Mouse (Mus musculus): Measurements from ENCODE around the gene Specc1l. TPM values are rescaled to one million over a fixed set of nuclear protein-coding genes. Genes with fewer than 3 reads are reported as not detected.

Specc1l gene
- 45.8 TPM for polyA plus RNA-seq (2021)

DNA sequence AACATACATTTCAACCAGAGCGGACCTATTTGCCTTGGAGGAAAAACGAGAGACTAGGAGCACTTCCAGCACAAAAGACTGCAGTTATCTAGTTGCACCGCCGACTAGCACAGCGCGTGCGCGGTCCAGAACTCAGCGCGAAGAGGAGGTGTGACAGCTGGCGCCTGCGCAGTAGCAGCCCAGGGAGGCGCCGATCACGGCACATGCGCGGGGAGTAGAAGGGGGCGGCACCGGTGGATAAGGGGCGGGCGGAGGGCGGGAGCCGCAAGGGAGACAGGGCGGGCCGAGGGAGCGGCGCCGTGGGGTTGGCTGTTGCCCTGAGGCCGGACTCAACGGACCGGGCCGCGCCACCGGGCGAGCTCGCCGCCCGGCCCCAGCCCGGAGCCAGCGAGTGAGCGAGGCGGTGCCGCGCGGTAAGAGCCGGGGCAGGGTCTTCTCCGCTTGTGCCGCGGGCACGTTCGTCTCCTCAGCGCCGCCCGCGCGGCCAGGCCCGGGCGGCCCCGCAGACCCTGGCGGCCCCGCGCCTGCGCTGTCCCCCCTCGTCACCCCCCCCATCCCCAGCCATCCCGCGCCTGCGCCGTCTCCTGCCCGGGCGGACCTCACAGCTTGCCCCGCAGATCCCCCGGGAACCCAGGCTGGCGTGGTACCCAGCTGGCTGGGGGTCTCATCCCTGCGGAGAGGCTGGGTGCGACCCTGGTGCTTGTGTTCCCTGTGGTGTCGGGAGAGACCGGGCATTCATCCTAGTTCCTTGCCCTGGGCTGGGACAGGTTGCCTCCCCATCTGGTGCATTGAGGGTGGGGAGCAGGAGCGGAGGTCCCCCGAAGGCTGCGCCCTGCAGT lies at the start of gene Specc1l:
Specc1l (plus strand) TSS at position 267 of the 839 bp plus-strand sequence.
- no peak for TF ChIP-seq CTCF (IDR thresholded peaks at IDR 0.05)
- CTCF ChIA-PET: interaction anchor here (1.3 to 1.9 kb wide), 4 partner anchors 9 to 43 kb away, joined by 3 to 5 read pairs (median 4); no protein-coding TSS in a partner anchor
- DNase-seq (ENCODE audit: low read depth, low spot score) (peak; percentile 51), ATAC-seq (peak; percentile 98)
- no peaks in the 10 kb centered on the region for H3K27me3 ChIP-seq
- POLR2A ChIA-PET: interaction anchor here (1.0 to 1.1 kb wide), 2 partner anchors 12 to 39 kb away, joined by 4 to 5 read pairs; no protein-coding TSS in a partner anchor
- in situ Hi-C loops (cut with MboI; ENCODE audit: low pct_unique_long_range_greater_than_20kb): loop anchor here (5.0 kb wide), 1 partner anchor 40 kb away; no protein-coding TSS in a partner anchor

DNA sequence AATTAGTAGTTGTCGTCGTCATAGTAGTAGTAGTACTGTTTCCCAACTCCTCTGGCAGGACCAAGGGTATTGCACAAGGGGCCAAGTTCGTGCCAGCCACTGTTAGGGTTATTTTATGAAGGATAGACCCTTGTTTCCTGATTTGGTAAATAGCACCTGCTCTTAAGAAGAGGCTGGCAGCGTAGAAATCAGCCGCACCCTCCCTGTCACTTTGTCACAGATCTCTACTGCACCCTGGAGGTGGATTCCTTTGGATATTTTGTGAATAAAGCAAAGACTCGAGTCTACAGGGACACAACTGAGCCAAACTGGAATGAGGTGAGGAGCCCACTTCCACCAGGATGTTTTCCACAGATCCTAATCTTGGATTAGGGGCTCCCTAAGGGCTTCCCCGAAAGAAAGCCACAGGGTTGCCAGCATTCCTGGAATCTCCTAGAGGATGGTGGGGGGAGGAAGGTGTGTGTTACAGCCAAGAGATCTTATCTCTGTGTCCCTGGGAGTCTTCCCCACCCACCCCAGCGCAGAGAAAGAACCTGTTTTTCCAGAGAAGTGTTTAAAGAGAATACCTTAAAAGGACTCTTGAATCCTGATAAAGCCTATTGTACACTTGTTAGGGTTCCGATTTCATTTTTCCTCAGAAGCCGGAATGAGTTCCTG lies 45.9 kb upstream of the Specc1l start:
- ATAC-seq (no peak), DNase-seq (ENCODE audit: low read depth, low spot score) (no peak)
- H3K27me3 ChIP-seq: no peaks in the 10 kb centered on the region
- no peak for TF ChIP-seq CTCF (IDR thresholded peaks at IDR 0.05)
- in situ Hi-C loops (cut with MboI; ENCODE audit: low pct_unique_long_range_greater_than_20kb): no loop called here
- CTCF ChIA-PET: no interaction called here
- POLR2A ChIA-PET: no interaction called here

DNA sequence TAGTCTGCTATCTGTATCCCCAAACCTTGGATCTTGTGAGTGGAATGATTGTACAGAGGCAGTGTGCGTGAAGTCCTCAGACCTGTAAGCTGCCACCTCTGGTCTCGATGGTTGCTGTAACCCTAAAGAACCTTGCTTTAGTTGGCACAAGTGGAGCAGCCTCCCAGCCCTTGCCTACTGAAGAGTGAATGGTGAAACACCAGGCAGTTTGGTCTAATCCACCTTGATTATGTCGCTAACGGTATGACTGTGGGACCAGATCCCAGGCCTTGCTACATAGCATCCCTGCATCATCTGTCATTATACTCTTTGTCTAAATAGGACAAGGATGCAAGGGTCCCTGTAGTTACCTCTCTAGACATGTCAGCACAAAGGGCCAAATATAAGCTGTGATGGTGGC lies 45.3 kb upstream of the Specc1l start:
- no peak for ATAC-seq
- ChIA-PET POLR2A (no interaction called here), CTCF (interaction anchor here (1.0 to 1.6 kb wide), 2 partner anchors 10 to 15 kb away, joined by 3 to 6 read pairs; no protein-coding TSS in a partner anchor)
- in situ Hi-C loops (cut with MboI; ENCODE audit: low pct_unique_long_range_greater_than_20kb): no loop called here
- no peaks in the 10 kb centered on the region for H3K27me3 ChIP-seq
- no peak for TF ChIP-seq CTCF (IDR thresholded peaks at IDR 0.05)
- DNase-seq (ENCODE audit: low read depth, low spot score): no peak

DNA sequence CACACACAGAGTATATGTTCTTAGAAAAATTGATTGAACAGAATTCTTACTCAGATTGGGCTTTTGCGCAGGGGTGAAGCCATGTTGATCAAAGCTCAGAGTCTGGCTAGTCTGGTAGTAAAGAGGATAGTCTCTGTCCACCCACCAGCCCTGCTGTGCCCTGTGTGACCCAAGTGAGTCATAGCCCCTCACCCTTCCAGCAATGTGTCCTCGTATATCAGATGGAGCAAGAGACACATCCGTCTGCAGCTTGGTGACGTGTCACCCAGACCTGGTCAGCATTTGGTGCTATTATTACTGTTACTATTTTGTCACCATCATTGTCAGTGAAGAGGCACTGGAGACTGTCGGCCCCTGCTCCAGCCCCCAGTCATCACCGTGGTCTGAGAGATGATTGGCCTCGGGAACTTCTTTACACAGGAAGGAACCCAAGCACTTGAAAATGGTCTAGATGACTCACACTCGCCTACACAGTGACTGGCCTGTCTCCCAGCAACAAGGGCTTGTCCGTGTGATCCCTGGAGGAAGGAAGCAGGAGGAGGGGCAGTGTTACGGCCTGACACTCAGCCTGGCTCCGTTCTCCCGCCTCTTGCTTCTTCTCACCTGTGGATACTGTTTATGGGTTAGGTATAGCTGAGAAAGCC lies 41.5 kb upstream of the Specc1l start:
- POLR2A ChIA-PET: no interaction called here
- DNase-seq (ENCODE audit: low read depth, low spot score) (peak; percentile 66), ATAC-seq (peak; percentile 98)

DNA sequence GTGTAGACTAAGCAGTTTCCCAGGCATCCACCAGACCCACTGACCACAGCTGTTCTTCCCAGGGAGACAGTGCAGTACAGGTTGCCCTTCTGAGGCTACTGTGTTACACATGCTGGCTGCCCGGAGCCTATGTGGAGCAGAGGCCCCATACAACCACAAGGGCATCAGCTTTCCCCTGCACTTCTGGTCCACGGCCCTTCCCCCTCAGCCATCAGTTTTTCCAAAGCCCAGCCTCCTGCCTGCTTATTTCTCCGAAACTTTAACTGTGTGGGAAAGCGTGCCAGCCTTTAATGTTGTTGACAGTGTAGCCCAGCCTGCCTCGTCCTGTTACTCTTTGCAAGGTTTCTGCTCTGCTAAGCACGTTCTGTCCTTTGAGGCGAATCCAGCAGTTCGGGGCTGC lies 38.8 kb upstream of the Specc1l start:
- ChIA-PET POLR2A (no interaction called here), CTCF (interaction anchor here (1.5 to 1.6 kb wide), 2 partner anchors 9 to 22 kb away, joined by 4 to 6 read pairs; no protein-coding TSS in a partner anchor)
- H3K27me3 ChIP-seq: no peaks in the 10 kb centered on the region
- no peak for TF ChIP-seq CTCF (IDR thresholded peaks at IDR 0.05)
- no peak for ATAC-seq
- in situ Hi-C loops (cut with MboI; ENCODE audit: low pct_unique_long_range_greater_than_20kb): no loop called here
- no peak for DNase-seq (ENCODE audit: low read depth, low spot score)

More for the DNA sequence above, 41.5 kb upstream of the Specc1l start:
- CTCF ChIA-PET: interaction anchor here (0.7 to 2.4 kb wide), 2 partner anchors 29 to 111 kb away, joined by 3 to 9 read pairs; no protein-coding TSS in a partner anchor
- no peaks in the 10 kb centered on the region for H3K27me3 ChIP-seq
- in situ Hi-C loops (cut with MboI; ENCODE audit: low pct_unique_long_range_greater_than_20kb): no loop called here
- TF ChIP-seq CTCF (IDR thresholded peaks at IDR 0.05): no peak

DNA sequence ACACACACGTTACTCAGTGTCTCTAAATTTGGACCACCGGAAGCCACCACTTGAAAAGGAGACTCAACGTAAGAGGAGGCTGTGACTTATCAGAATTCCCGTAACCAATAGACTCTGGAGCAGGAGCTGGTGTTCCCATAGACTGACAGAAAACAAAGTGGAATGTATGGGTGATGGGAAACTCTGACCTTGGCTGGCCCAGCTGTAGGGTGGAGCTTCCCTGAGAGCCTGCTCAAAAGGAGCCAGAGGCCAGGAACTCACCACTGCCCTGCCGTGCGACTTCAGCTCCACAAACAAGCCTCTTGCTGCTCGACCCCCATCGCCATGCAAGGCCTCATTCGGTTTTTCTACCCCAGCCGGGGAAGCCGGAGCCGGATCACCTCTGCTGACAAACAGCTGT lies 38.2 kb upstream of the Specc1l start:
- DNase-seq (ENCODE audit: low read depth, low spot score) (no peak), ATAC-seq (no peak)
- in situ Hi-C loops (cut with MboI; ENCODE audit: low pct_unique_long_range_greater_than_20kb): no loop called here
- H3K27me3 ChIP-seq: no peaks in the 10 kb centered on the region
- ChIA-PET CTCF (interaction anchor here (1.2 to 1.6 kb wide), 3 partner anchors 22 to 81 kb away, joined by 4 to 6 read pairs (median 4); no protein-coding TSS in a partner anchor), POLR2A (no interaction called here)
- TF ChIP-seq CTCF (IDR thresholded peaks at IDR 0.05): no peak

DNA sequence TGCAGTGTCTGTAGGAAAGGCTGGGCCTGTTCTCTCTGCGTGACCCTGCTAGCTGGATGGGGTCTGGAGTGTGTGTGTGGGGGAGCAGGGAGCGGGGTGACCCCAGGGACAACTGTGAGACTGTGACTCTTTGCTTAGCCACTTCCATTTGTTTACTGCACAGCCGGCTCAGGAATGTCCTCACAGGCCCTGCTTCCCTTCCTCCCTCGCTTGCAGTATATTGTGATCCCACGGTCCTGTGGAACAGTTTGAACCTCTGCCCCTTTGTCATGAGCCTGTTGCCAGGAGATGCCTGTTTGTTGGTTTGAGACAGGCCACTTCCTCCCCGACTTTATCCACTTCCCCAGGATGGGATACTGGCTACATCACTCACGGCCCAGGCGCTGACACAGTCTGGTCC lies 35.4 kb upstream of the Specc1l start:
- POLR2A ChIA-PET: no interaction called here
- ATAC-seq (no peak), DNase-seq (ENCODE audit: low read depth, low spot score) (no peak)
- no peak for TF ChIP-seq CTCF (IDR thresholded peaks at IDR 0.05)
- in situ Hi-C loops (cut with MboI; ENCODE audit: low pct_unique_long_range_greater_than_20kb): no loop called here
- H3K27me3 ChIP-seq: no peaks in the 10 kb centered on the region
- CTCF ChIA-PET: no interaction called here

DNA sequence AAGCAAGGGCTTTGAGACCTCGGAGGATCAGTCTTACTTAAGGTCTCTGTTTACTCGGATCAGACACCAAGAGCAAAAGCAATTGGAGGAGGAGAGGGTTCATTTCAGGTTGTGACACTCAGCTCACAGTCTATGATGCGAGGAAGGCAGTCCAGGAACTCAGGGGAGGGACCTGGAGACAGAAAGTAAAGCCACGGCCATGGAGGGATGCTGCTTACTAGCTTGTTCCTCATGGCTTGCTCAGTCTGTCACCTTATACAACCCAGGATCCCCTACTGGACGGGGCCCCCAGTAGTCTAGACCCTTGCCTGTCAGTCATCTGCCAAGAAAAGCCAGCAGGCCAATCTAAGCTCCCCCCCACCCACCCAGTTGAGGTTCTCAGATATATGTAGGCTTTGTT lies 33.0 kb upstream of the Specc1l start:
- no peak for ATAC-seq
- no peaks in the 10 kb centered on the region for H3K27me3 ChIP-seq
- ChIA-PET CTCF (interaction anchor here (1.4 kb wide), 1 partner anchor 72 kb away, joined by 9 read pairs; no protein-coding TSS in a partner anchor), POLR2A (no interaction called here)
- TF ChIP-seq CTCF (IDR thresholded peaks at IDR 0.05): no peak
- in situ Hi-C loops (cut with MboI; ENCODE audit: low pct_unique_long_range_greater_than_20kb): no loop called here
- DNase-seq (ENCODE audit: low read depth, low spot score): no peak

DNA sequence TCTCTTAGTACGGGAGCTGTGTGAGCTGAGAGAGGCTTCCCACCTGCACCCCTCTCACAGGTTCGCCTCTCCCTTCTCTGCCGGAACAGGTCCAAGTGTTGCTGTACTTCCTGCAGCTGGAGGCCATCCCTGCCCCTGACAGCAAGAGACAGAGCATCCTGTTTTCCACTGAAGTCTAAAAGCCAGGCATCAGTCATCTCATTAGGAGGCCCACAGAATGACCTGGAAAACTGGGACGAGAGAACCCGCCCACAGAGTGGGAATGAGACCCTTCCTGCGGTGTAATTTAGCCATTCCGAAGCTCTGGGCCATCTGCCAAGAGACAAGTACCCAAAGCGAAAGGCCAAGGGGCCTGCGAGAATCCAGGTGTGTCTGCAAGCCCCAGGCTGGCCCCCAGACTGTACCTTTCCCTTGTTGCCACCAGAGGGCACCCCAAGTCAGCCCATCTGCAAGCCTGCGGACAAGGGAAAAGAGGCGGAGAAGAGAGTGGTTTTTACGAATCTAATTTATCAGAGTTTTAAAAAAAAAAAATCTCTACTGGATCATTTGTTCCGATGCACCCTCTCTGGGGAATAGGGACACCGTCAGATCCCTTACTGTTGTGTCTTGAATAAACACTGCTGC lies 29.6 kb upstream of the Specc1l start:
- DNase-seq (ENCODE audit: low read depth, low spot score): no peak
- POLR2A ChIA-PET: no interaction called here
- in situ Hi-C loops (cut with MboI; ENCODE audit: low pct_unique_long_range_greater_than_20kb): no loop called here
- no peak for TF ChIP-seq CTCF (IDR thresholded peaks at IDR 0.05)
- no peaks in the 10 kb centered on the region for H3K27me3 ChIP-seq
- CTCF ChIA-PET: interaction anchor here (0.6 to 2.0 kb wide), 10 partner anchors 10 to 253 kb away, joined by 3 to 13 read pairs (median 4); no protein-coding TSS in a partner anchor
- ATAC-seq: peak; percentile 73

DNA sequence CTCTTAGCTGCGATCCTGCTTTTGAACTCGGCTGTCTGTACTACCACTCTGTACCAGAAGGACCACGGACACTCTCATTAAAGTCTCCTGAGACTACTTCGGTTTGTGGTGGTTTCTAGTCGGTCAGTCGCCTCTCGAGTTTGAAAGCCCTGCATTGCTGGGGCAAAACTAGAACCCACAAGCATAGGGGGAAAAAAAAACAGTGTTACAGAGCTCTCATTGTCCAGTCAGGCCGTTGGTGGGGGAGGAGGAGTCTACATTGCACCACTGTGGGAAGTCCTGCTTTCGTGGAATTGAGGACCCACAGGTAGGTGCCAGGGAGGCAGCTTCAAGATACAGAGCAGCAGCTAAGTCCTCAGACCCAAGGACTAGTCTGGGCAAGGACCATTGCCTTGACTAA lies 27.0 kb upstream of the Specc1l start:
- DNase-seq (ENCODE audit: low read depth, low spot score) (no peak), ATAC-seq (no peak)
- ChIA-PET CTCF (interaction anchor here (1.1 to 2.7 kb wide), 2 partner anchors 16 to 67 kb away, joined by 3 to 19 read pairs; no protein-coding TSS in a partner anchor), POLR2A (interaction anchor here (1.4 kb wide), 1 partner anchor 8 kb away, joined by 3 read pairs; no protein-coding TSS in a partner anchor)
- in situ Hi-C loops (cut with MboI; ENCODE audit: low pct_unique_long_range_greater_than_20kb): loop anchor here (5.0 kb wide), 1 partner anchor 252 kb away; no protein-coding TSS in a partner anchor
- no peak for TF ChIP-seq CTCF (IDR thresholded peaks at IDR 0.05)
- no peaks in the 10 kb centered on the region for H3K27me3 ChIP-seq
